Mouse (Mus musculus): ENCODE measurements around the gene Aqr. TPM values are rescaled to one million over a fixed set of nuclear protein-coding genes. Genes with fewer than 3 reads are reported as not detected.

The Aqr gene
- total RNA-seq, 2 experiments from 2014 or later: 35.8 to 36.9 TPM

DNA sequence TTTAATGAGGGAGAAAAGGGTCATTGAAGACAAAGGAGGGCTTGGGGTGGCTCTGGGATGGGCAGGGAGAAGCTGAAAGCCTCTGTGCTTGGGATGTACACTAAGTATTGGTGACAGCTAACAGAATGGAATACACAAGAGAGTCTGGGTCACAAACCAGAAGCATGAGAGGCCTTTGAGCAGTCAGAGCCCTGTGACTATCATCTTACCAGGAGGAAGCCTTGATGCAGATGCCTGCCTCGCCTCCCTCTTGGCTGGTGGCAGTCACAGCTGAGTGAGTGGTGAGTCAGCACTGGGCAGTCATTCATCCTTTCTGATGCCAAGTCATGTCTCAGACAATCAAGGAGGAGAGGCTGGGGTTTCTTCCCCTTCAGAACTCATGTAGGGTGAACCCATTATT is 99.6 kb downstream of the Aqr start:
- no peak for DNase-seq
- intact Hi-C loops (cut with DNase I): no loop called here

DNA sequence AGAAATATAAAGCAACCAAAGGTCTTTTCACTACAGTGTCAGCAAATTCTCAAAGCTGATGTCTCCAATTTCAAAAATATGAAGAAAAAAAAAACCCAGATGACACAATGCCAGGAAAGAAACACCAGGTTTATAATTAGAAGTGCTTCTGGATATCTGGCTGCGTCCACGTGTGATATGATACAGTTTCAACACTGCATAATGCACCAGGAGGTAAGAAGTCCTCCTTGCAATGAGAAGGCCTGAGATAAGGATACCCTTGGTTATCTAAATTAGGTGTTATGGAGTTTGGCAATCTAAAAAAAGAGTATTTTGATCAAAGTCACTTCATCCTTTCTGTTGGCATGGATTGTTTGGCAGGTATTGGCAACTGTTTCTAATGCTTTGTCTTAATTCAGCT is 114.9 kb downstream of the Aqr start:
- DNase-seq: no peak
- intact Hi-C loops (cut with DNase I): no loop called here

- DNase-seq: no peak
- intact Hi-C loops (cut with DNase I): no loop called here
Measured at GRCm38 (mm10) chr2:114066226-114066625, 120.6 kb downstream of the Aqr start.

DNA sequence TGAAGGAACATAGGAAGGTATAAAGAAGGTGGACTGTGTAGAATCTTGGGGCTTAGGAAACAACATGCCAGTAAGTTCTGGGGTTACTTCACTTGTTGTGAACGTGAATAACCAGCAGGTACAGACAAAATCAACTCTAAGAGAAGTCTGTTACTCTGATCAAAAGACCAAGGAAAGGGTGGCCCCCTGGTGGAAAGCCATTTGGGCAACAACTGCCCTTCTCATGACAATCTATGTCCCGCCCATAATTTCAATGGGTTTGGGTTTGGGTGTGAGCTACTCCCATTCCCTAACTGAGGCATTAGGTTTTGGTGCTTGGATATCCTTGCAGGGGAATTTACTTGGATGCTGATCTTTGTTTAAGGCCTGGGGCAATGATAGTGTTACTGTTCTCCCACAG is 122.8 kb downstream of the Aqr start:
- intact Hi-C loops (cut with DNase I): no loop called here
- no peak for DNase-seq

GRCm38 (mm10) chr2:114060071-114060591 is 126.7 kb downstream of the Aqr start:
- intact Hi-C loops (cut with DNase I): no loop called here
- DNase-seq: no peak

DNA sequence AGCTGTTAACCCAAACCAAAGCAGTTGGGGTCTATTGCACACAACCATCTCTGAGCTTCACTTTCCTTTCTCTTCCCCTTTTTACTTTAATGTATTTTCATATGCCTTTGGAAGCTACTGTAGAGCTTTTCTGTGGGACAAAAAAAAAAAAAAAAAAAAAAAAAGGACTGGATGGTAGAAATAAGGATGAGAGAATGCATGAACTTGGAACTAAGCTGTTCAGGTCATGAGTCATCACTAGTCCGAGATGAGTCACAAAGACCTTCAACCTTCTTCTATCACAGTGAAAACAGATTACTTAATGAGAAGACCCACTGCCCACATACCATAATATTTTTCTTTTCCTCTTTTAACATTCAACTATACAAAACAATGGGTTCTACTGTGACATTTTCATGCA is 127.2 kb downstream of the Aqr start:
- DNase-seq: no peak

DNA sequence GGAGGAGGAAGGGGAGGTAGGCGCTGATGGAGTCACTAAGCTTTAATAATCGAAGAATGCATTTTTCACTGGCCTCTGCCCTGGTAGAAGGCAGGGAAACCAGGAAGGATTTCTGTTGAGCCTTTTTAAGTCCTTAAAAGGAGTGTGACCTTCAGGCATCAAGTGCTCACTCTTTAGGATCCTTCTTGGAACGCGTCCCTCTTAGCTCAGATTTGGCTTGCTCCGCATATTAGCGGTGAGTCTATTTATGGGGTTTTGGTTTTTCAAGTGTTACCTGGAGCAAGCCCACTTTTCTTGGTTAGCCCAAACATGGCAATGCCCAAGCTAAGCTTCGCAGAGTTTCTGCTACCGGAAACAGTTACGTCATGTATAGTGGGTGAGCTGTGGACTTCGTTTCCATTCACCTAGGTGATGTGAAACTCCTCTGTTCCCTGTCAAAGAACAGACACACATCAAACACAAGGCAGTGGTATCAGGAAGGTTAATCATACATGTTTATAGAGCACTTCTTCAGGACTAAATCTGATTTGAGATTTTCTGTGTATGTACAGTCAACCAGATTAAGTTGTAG is 128.5 kb downstream of the Aqr start:
- no peak for DNase-seq
- intact Hi-C loops (cut with DNase I): no loop called here

More for the DNA sequence above, 127.2 kb downstream of the Aqr start:
- intact Hi-C loops (cut with DNase I): no loop called here

GRCm38 (mm10) chr2:114057303-114057853 is 129.4 kb downstream of the Aqr start:
- peak; percentile 63 for DNase-seq
- intact Hi-C loops (cut with DNase I): no loop called here

DNA sequence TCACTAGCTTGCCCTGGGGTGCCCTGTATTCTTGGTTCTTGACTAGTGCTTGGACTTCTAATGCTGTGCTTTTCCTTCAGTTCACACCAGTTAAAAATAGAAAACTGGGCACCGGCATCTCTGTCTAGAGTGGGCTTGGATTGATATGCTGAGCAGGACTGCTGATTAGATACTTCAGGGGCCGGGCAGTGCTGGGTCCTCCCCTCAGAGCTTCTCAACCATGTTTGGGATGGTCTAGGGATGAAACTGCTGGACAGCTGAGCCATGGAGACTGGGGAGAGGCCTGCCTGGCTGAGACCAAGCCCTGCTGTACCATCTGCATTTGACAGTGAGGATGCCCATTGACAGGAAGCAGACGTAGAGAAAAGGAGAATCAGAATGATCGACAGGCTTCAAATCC is 132.7 kb downstream of the Aqr start:
- no peak for DNase-seq
- intact Hi-C loops (cut with DNase I): no loop called here

GRCm38 (mm10) chr2:114052696-114053598 is 133.9 kb downstream of the Aqr start, which contains the start of gene Actc1:
Gene Actc1, minus strand, starts transcription at chr2:114053548.
- intact Hi-C loops (cut with DNase I): no loop called here

GRCm38 (mm10) chr2:114051871-114052241 is 135.0 kb downstream of the Aqr start:
- intact Hi-C loops (cut with DNase I): no loop called here
- no peak for DNase-seq

More at GRCm38 (mm10) chr2:114052696-114053598, 133.9 kb downstream of the Aqr start, which contains the start of gene Actc1:
- peak; percentile 63 for DNase-seq

Small RNA genes within 50 kb of the gene (microRNA-seq; reads per million reads assigned to microRNA genes)
- 0.90 reads per million for gene Mir7002

Other genes starting within 250 kb of the Aqr start
- gene Gjd2, start 173.4 kb downstream of the Aqr start, total RNA-seq (2021): 10 to 100 TPM; 19.4 to 23.5 TPM
- not detected for gene Actc1, start 133.5 kb downstream of the Aqr start, total RNA-seq (2021)
- 10 to 100 TPM; 29.4 to 30.2 TPM for gene Zfp770, start 14.4 kb upstream of the Aqr start, total RNA-seq (2021)

Measured in left cerebral cortex, postnatal 4 days (tissue).